Mouse (Mus musculus) liver, embryonic 14.5 days (tissue): Measurements from ENCODE around the gene Tdrd7.
A peak's percentile ranks its signal among the peaks of the same experiment; 100 is the strongest.

Experiments
- CTCF ChIP-seq: IDR thresholded peaks from 2 replicates; pipeline ENCODE4 v1.5.1; 2016; ENCODE audit warnings: antibody characterized with exemption, low read depth, control low read depth
- EP300 ChIP-seq: IDR thresholded peaks from 2 replicates; pipeline ENCODE4 v1.6.1; 2016; ENCODE audit warnings: antibody characterized with exemption, low read depth

DNA sequence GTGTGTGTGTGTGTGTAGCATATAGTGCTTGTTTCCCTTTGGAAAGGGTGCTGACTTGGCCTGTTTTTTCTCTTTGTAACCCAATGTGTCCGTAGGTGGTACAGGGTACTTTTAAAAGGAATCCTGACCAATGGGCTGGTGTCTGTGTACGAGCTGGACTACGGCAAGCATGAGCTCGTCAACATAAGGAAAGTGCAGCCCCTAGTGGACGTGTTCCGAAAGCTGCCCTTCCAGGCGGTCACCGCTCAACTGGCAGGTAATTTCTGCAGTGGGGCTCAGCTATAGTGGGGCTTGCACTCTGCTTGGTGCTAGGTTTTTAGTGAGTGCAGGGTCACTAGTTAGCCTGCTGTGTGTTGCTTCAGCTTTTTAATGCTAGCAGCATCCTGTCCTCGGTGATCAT is 64.4 kb downstream of the Tdrd7 start:
- peak; percentile 57 for TF ChIP-seq CTCF
- no peak for TF ChIP-seq EP300
